Mouse (Mus musculus) stomach, embryonic 15.5 days (tissue): ENCODE measurements at regions not wholly inside any gene's neighbourhood (a gene's known extent, or its start where the extent isn't known, plus 50 kb on each side); places are given as distances from the start of the nearest gene placed in this dataset.

Source experiments
- ATAC-seq: fragments of 200-750 bp; cut with Nextera tagmentation; 2 replicates; pipeline ENCODE4 v1.8.0; 2017; ENCODE audit warnings: low read depth, moderate number of reproducible peaks, moderate TSS enrichment; ENCODE audit not compliant: insufficient read depth, low FRiP score
- H3K27ac ChIP-seq: fragments of 300-500 bp; sonication (generic); 2 replicates; pipeline ENCODE4 v1.5.1; 2015; ENCODE audit warnings: mild to moderate bottlenecking, inconsistent platforms
- H3K27me3 ChIP-seq: fragments of 300-500 bp; sonication (generic); replicated peaks from 2 replicates; pipeline ENCODE4 v1.6.1; 2015; ENCODE audit warnings: inconsistent platforms
- H3K36me3 ChIP-seq: fragments of 300-500 bp; sonication (generic); 2 replicates; pipeline ENCODE4 v1.6.1; 2015; ENCODE audit warnings: inconsistent platforms
- H3K4me1 ChIP-seq: fragments of 300-500 bp; sonication (generic); 2 replicates; pipeline ENCODE4 v1.6.1; 2015; ENCODE audit warnings: inconsistent platforms
- H3K4me2 ChIP-seq: fragments of 300-500 bp; sonication (generic); 2 replicates; pipeline ENCODE4 v1.6.1; 2015; ENCODE audit warnings: mild to moderate bottlenecking, inconsistent platforms
- H3K4me3 ChIP-seq: fragments of 300-500 bp; sonication (generic); replicated peaks from 2 replicates; pipeline ENCODE4 v1.5.1; 2015; ENCODE audit warnings: inconsistent platforms
- H3K9ac ChIP-seq: fragments of 300-500 bp; sonication (generic); 2 replicates; pipeline ENCODE4 v1.6.1; 2015; ENCODE audit warnings: inconsistent platforms
- H3K9me3 ChIP-seq: fragments of 300-500 bp; sonication (generic); 2 replicates; pipeline ENCODE4 v1.6.1; 2016; ENCODE audit warnings: inconsistent platforms
- WGBS: fragments of 180-500 bp; shearing (Covaris S2); methylation state at CpG from one replicate; pipeline ENCODE4 v1.1.7; 2015; 5-methylcytosine and 5-hydroxymethylcytosine counted together

DNA sequence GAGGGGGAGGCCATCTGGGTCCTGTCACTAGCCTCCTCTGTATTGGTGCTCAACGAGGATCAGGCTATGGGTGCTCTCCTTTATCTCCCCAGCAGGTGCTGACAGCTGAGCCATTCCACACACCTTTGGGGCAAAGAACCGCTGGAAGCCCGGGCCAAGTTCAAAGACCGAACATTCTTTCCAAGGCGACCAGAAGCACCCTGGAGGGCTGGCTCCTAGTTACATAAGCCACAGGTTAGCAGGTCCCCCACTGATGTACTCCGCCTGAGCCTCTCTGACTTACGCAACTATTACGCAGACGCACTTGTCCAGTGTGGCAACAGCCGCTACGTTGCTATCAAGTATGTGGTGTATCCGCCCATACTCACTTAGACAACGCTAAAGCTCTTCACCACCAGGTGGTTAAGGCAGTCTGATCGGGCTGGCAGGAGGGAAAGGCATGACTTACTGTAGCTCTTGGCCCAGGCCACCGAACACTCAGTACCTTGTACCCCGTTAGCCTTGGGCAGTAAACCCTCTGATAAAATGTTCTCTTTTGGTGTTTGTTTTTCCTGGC, 69.2 kb downstream of the Gm33543 start:
- WGBS: 79% methylated on average over 16 of the region's 16 CpGs
- Histone ChIP-seq H3K4me3 (no peak overlapping the region), H3K27me3 (no peaks in the 10 kb centered on the region), H3K36me3 (no peaks in the 10 kb centered on the region), H3K27ac (no peak overlapping the region), H3K9me3 (no peaks in the 10 kb centered on the region), H3K4me2 (no peak overlapping the region), H3K4me1 (no peaks in the 10 kb centered on the region), H3K9ac (no peak overlapping the region)
- peak; percentile 56; the same call in 1 of the 2 replicates for ATAC-seq

DNA sequence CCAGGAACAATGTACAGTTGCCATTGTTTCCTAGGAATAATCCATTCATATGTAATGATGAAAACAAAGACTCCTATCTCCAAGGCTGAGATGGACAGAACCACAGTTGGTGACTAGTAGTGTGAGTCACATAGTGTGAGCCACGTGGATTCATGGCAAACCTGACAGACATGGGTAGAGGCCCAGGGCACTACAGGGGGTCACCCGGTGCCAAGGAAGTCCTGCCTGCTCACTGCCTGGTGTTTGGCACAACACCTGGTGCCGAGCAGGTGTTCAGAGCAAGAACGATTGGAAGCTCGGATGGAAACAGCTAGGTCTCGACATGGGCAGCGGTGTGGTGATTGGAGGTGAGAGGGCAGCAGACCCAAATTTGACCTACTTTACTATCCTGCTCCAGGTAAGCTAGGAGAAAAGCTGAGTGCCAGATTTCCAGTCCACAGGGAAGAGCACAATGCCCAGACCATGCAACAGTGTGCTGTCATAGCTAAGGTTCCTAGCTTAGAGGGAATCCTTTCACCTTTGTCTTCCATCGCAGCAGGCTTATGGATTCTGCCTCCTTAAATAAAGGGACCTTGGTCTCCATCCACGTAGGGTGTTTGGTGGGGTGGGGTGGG, 69.8 kb downstream of the Gm33543 start:
- no peak overlapping the region for H3K4me2 ChIP-seq
- H3K36me3 ChIP-seq: no peaks in the 10 kb centered on the region
- WGBS: 90% methylated on average over 9 of the region's 9 CpGs
- no peak overlapping the region for H3K9ac ChIP-seq
- no peaks in the 10 kb centered on the region for H3K27me3 ChIP-seq
- no peak overlapping the region for H3K4me3 ChIP-seq
- ATAC-seq: no peak
- H3K4me1 ChIP-seq: no peaks in the 10 kb centered on the region
- no peaks in the 10 kb centered on the region for H3K9me3 ChIP-seq
- no peak overlapping the region for H3K27ac ChIP-seq

DNA sequence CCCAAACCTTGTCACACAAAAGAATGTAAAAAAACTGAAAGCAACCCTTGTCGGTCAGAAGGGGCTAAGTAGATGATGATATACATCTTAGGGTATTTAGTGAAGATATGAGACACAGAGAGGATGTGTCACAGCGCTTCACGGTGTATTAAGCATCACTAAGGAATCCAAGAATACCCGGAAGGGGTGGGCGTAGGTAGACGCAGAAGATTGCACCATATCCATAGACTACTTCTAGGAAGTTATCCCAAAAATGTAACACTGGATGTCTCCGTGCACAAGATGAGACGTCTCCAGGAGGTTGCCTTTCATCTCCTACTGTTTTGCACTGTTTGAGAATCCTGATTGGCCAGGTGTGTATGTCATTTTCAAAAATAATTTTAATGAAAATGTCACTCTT, 73.8 kb downstream of the Gm33543 start:
- WGBS: 83% methylated on average over 8 of the region's 8 CpGs
- Histone ChIP-seq H3K4me2 (no peak overlapping the region), H3K4me3 (no peak overlapping the region), H3K27me3 (no peaks in the 10 kb centered on the region), H3K4me1 (no peaks in the 10 kb centered on the region), H3K27ac (no peak overlapping the region), H3K36me3 (no peaks in the 10 kb centered on the region), H3K9me3 (no peaks in the 10 kb centered on the region), H3K9ac (no peak overlapping the region)
- ATAC-seq: no peak

DNA sequence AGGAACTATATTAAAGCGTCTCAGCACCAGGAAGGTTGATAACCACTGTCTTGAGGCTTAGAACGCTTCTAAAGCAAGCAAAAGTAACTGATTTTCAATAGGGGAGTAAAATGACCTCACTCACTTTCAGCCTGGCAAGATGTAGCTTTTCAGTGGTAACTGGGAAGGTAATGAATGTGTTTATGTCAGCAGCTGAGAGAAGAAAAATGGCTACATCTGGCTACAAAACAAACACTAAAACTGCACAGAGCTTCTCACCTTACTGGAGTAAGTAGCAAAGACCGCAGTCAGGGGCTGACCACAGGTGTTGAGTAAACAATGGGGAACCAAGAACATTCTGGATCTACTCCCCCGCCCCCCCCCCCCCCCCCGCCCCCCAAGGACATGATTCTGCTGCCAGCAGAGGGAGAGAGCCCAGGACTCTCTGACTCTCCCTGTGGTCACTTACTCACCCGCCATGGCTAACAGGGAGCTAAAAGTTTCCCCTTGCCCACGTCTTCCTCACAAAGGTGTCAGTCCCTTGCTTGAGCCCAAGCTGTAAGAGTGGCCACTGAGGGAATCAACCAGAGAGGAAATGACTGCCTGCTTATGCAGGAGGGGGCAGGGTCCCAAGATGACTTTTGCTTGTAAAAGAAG, 75.1 kb downstream of the Gm33543 start:
- no peaks in the 10 kb centered on the region for H3K36me3 ChIP-seq
- no peaks in the 10 kb centered on the region for H3K9me3 ChIP-seq
- no peaks in the 10 kb centered on the region for H3K27me3 ChIP-seq
- H3K9ac ChIP-seq: no peak overlapping the region
- no peak overlapping the region for H3K27ac ChIP-seq
- no peak for ATAC-seq
- 22% methylated on average over 7 of the region's 7 CpGs for WGBS
- H3K4me2 ChIP-seq: no peak overlapping the region
- no peaks in the 10 kb centered on the region for H3K4me1 ChIP-seq
- H3K4me3 ChIP-seq: no peak overlapping the region

DNA sequence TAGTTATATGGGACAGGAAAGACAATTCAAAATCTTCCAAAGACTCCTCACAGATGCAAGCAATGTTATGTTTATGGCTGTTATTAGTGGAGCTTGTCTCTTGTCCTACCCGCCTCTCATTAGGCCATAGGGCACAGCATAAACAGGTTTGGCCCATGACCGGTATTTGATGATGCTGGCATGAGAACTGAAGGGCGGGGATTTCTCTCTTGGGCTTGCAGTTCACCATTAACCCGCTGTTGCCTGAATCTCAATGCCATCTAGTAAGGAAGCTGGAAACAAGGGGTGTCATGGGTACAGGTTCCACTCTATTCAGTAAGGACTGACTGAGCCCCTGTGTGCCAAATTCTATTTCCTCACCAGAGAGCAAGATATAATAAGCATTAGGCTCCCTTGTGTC, 78.6 kb downstream of the Gm33543 start:
- whole genome bisulfite sequencing: 62% methylated on average over 4 of the region's 4 CpGs
- Histone ChIP-seq H3K36me3 (no peaks in the 10 kb centered on the region), H3K27me3 (no peaks in the 10 kb centered on the region), H3K27ac (no peak overlapping the region), H3K4me2 (no peak overlapping the region), H3K9me3 (no peaks in the 10 kb centered on the region), H3K4me1 (no peaks in the 10 kb centered on the region), H3K9ac (no peak overlapping the region), H3K4me3 (no peak overlapping the region)
- no peak for ATAC-seq

DNA sequence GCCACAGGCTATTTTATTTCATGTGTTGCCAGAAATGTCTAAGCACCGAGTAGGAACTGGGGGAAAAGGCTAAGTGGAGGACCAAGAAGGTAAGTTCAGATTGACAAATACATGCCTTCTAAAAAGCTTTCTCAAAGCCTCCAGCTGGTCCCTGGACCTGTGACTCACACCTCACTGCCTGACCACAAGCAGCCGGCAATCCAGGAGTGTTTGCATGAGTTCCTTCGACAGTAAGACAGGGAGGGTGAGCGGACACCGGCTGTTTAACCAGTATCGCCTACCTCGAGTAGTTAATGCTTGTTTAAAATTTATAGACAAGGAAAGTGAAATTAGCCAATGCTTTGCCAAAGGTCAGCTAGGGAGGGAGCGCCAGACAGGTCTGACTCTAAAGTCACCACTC, 80.1 kb downstream of the Gm33543 start:
- no peak overlapping the region for H3K9ac ChIP-seq
- no peak overlapping the region for H3K4me3 ChIP-seq
- H3K9me3 ChIP-seq: no peaks in the 10 kb centered on the region
- 27% methylated on average over 8 of the region's 8 CpGs for WGBS
- H3K4me1 ChIP-seq: no peaks in the 10 kb centered on the region
- ATAC-seq: no peak
- H3K27ac ChIP-seq: no peak overlapping the region
- H3K27me3 ChIP-seq: no peaks in the 10 kb centered on the region
- no peak overlapping the region for H3K4me2 ChIP-seq
- no peaks in the 10 kb centered on the region for H3K36me3 ChIP-seq

DNA sequence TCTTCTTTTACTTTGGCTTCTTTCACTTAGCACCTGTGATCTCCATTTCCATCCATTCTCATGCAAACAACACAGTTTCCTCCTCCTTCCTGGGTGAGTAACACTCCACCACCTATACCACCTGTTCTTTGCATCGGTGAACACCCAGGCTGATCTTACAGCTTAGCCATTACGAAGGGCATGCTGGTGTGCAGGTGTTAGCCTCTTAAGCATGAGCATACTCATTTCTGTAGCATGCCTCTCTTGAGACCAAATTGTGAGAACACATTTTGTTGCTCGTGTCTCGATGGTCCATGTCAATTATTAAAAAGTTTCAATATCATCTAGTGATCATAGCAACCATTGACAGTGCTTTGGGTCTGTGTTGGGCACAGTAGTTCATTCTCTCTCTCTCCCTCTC, 80.8 kb downstream of the Gm33543 start:
- no peak overlapping the region for H3K27ac ChIP-seq
- no peaks in the 10 kb centered on the region for H3K27me3 ChIP-seq
- no peak overlapping the region for H3K4me2 ChIP-seq
- no peaks in the 10 kb centered on the region for H3K9me3 ChIP-seq
- no peaks in the 10 kb centered on the region for H3K36me3 ChIP-seq
- no peak overlapping the region for H3K4me3 ChIP-seq
- H3K9ac ChIP-seq: no peak overlapping the region
- no peak for ATAC-seq
- WGBS: 84% methylated on average over 4 of the region's 4 CpGs
- no peaks in the 10 kb centered on the region for H3K4me1 ChIP-seq

DNA sequence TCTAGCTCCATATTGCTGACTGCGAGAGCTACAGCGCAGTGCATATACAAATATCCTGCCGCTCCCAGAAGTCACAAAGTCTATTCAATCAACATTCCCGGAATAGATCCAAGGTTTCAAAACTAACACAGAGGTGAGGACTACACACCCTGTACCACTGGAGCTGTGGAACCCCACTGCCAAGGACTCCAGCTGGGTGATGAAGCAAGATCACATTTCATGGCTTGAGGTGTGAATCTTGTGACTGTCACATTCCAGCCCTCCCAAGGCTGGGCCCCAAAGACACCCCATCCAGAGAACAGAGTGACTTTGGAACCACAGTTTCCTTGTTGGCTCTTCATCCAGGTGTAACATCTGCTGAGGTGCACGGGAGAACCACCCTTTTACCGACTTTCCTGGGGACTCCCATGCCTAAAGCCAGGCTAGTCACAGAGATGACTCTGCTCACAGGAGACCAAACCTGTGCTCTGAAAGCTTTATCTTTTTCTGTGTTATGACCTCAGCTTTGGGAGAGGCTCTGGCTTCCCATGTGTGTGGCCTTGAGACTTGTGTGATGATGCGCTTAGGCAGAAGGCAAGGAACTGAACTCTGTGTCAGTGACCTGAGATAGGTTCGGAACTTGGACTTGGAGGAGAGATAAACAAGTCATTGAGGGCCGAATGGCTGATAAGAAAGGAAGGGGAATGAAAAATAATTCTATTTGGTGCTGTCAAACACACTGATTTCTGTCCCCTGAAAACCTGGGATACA, 82.4 kb downstream of the Gm33543 start:
- WGBS: 64% methylated on average over 9 of the region's 9 CpGs
- no peaks in the 10 kb centered on the region for H3K9me3 ChIP-seq
- no peak overlapping the region for H3K27ac ChIP-seq
- H3K27me3 ChIP-seq: no peaks in the 10 kb centered on the region
- no peak overlapping the region for H3K9ac ChIP-seq
- H3K36me3 ChIP-seq: no peaks in the 10 kb centered on the region
- H3K4me1 ChIP-seq: no peaks in the 10 kb centered on the region
- no peak overlapping the region for H3K4me2 ChIP-seq
- no peak for ATAC-seq
- H3K4me3 ChIP-seq: no peak overlapping the region

DNA sequence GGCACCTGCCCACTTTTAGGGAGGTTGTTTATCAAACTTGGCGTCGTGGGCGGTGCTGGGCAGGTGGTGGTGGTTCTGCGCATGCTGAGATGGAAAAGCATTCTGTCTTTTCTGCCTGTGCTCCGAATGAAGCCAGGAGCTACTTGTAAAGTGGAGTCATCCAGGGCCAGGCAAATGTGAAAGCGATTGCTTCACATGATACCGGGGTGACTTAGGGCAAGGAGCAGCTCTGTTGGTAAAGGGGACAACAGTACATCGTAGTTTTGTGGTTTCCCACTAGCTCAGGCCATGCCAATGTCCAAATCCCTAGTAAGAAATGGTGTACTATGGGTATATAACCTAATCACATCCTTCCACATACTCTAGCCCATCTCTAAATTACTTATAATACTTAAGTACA, 84.5 kb downstream of the Gm33543 start:
- WGBS: 86% methylated on average over 8 of the region's 8 CpGs
- Histone ChIP-seq H3K27me3 (no peaks in the 10 kb centered on the region), H3K9me3 (no peaks in the 10 kb centered on the region), H3K27ac (no peak overlapping the region), H3K36me3 (no peaks in the 10 kb centered on the region), H3K4me2 (no peak overlapping the region), H3K9ac (no peak overlapping the region), H3K4me1 (no peaks in the 10 kb centered on the region), H3K4me3 (no peak overlapping the region)
- ATAC-seq: no peak

DNA sequence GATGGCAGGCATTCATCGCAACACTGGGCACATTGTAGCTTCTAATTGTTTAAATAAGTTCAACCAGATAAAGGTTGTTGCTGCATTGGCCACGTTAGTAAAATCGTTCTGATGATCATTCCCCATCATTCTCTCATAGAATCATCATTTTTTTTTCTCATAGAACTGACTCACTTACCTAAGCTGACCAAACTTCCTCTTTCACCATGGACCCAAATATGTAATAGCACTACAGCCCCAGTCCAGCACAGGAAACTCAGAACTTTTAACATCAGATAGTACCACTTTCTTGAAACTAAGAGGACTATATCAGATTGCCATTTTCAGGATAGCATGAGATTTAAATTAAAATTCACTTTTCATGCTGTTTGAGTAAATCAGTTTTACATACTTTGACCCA, 82.2 kb upstream of the Anapc15-ps start:
- no peaks in the 10 kb centered on the region for H3K27me3 ChIP-seq
- H3K4me1 ChIP-seq: no peaks in the 10 kb centered on the region
- H3K9ac ChIP-seq: no peak overlapping the region
- no peak overlapping the region for H3K27ac ChIP-seq
- H3K36me3 ChIP-seq: no peaks in the 10 kb centered on the region
- WGBS: 81% methylated on average over 3 of the region's 3 CpGs
- no peak overlapping the region for H3K4me3 ChIP-seq
- no peak overlapping the region for H3K4me2 ChIP-seq
- ATAC-seq: no peak
- H3K9me3 ChIP-seq: no peaks in the 10 kb centered on the region

DNA sequence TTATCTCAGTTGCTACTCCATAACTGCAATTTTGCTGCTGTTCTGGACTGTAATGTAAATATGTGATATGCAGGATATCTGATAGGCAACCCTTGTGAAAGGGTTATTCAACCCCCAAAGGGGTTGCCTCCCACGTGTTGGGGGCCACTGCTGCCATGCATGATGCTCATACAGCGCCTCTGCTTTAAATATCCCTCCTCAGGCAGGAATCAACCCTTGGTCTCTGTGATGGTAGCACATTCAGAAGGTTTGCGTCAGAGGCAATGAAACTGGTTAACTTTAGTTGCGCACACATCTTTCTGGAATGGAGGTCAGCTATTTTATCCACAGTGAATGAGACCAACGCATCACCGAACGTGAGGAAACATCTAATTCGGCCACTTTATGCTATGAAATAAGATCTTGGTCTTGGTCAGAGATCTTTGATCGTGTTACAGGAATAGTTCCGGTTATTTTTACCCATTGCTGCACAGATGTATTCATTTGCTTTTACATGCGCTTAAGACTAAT, 80.2 kb upstream of the Anapc15-ps start:
- Histone ChIP-seq H3K4me1 (no peaks in the 10 kb centered on the region), H3K9ac (no peak overlapping the region), H3K27ac (no peak overlapping the region), H3K4me3 (no peak overlapping the region), H3K36me3 (no peaks in the 10 kb centered on the region), H3K27me3 (no peaks in the 10 kb centered on the region), H3K4me2 (no peak overlapping the region), H3K9me3 (no peaks in the 10 kb centered on the region)
- no peak for ATAC-seq
- WGBS: 86% methylated on average over 11 of the region's 11 CpGs

DNA sequence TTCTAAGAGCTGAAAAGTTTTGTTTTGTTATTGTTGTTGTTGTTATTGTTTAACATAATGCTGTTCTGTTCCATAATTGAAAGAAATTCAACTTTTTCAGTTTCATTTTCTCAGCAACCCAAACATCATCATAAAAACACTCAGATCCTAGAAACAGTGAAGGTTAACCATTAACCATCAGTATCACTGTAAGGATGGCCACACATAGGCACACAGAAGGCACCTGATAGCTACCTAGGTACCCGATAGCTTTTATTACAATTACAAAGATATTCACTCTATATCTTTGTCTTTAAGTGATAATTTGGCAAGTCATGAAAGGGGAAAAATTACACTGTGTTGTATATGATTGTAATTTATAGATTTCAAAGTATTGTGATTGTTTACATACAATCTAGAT, 75.1 kb upstream of the Anapc15-ps start:
- no peaks in the 10 kb centered on the region for H3K9me3 ChIP-seq
- no peak overlapping the region for H3K4me2 ChIP-seq
- no peak overlapping the region for H3K9ac ChIP-seq
- ATAC-seq: no peak
- H3K4me3 ChIP-seq: no peak overlapping the region
- H3K27me3 ChIP-seq: no peaks in the 10 kb centered on the region
- 79% methylated on average over 1 of the region's 1 CpGs for WGBS
- H3K27ac ChIP-seq: no peak overlapping the region
- H3K36me3 ChIP-seq: no peaks in the 10 kb centered on the region
- H3K4me1 ChIP-seq: no peaks in the 10 kb centered on the region
